Mouse (Mus musculus) ES-E14 (cell line): Measurements from ENCODE around the gene Nyap1.

ENCODE experiments used
- CHD2 ChIP-seq: IDR thresholded peaks from 2 replicates; pipeline ENCODE4 v1.6.1; 2014; ENCODE audit warnings: mild to moderate bottlenecking, low read depth, low read length, inconsistent platforms
- HCFC1 ChIP-seq: IDR thresholded peaks from 2 replicates; pipeline ENCODE4 v1.6.1; 2012; ENCODE audit warnings: low read length, inconsistent platforms, borderline replicate concordance; ENCODE audit not compliant: insufficient read depth
- MAFK ChIP-seq: IDR thresholded peaks from 2 replicates; pipeline ENCODE4 v1.6.1; 2014; ENCODE audit warnings: mild to moderate bottlenecking, low read depth, low read length, inconsistent platforms; ENCODE audit not compliant: insufficient read depth
- ZC3H11A ChIP-seq: IDR thresholded peaks from 2 replicates; pipeline ENCODE4 v1.6.1; 2012; ENCODE audit warnings: low read depth, mild to moderate bottlenecking, inconsistent platforms, low read length, borderline replicate concordance
- ZNF384 ChIP-seq: IDR thresholded peaks from 2 replicates; pipeline ENCODE4 v1.6.1; 2012; ENCODE audit warnings: low read depth, low read length, inconsistent platforms

DNA sequence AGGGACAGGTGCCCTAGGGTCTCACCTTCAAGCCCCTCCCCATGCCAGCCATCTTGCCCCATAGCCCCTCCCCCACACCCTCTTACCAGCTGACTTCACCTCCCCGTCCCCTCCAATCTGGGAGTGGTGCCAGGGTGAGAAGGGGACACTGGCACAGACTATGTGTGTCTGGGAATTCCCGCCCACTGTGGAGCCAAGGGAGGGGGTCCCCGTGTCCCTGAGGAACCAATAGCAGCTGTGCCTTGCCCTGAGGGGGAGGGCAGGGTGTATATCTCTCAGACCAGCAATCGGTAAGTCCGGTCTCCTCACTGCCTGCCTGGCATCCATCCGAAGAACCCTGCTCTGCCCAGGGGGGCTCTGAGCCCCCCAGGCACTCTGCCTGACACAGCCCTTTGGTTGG lies 16.5 kb upstream of the Nyap1 start:
- TF ChIP-seq HCFC1 (no peak), MAFK (no peak), ZC3H11A (no peak), CHD2 (no peak), ZNF384 (no peak)
